ENCODE assay signal across 8 mouse cellular contexts in the genomic region with DNA sequence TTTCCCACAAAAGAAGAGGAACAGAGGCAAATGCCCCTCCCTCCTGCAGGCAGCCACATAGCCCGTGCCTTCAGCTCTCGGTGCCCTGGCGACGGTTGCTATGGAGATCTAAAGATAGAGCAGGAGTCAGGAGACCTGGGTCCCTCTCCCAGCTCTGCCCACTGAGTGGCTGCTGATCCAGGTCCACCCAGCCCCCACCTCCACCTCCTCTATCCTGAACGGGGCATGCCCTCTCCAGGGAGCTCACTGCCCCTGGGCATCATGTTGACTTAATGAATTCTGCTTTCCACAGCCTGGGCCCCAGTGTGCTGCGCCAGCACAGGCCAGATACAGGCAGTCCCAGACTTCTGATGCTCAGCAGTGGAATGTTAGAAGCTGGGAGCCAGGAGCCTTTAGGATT. TPM values are rescaled to one million over a fixed set of nuclear protein-coding genes. Genes with fewer than 3 reads are reported as not detected.
DNase-seq lines count a peak whose midpoint lies in the region; ATAC-seq lines count a peak whose summit lies in the region.
"Had no signal": no experiment of that assay in that cellular context is flagged by ENCODE, and none has a peak within 500 bp of the region (broad histone marks: within the 10 kb centered on the region; RNA-seq: fewer than 3 reads in every experiment).

No protein-coding gene starts in this region.

- no peaks in the 10 kb centered on the region for H3K9me3 ChIP-seq in embryonic facial prominence, embryonic 13.5 days
- H3K9me3 ChIP-seq in hindbrain, embryonic 16.5 days (ENCODE audit: control insufficient read depth, low read length) = no peaks in the 10 kb centered on the region
- H3K9me3 ChIP-seq in midbrain, embryonic 16.5 days (replicated peaks; ENCODE audit: control insufficient read depth, low read length, poor library complexity, severe bottlenecking) = no peaks in the 10 kb centered on the region
- H3K9me3 ChIP-seq: megakaryocyte, embryonic 14.5 days had no signal

- H3K4me1 ChIP-seq in embryonic facial prominence, embryonic 13.5 days = peaks cover 18% of the 10 kb centered on the region
- H3K4me1 ChIP-seq in hindbrain, embryonic 16.5 days (ENCODE audit: control insufficient read depth, insufficient read depth, low read depth, low read length) = peaks cover 13% of the 10 kb centered on the region
- peaks cover 14% of the 10 kb centered on the region for H3K4me1 ChIP-seq in midbrain, embryonic 16.5 days (ENCODE audit: control insufficient read depth, insufficient read depth, low read length)

- no peaks in the 10 kb centered on the region for H3K27me3 ChIP-seq in embryonic facial prominence, embryonic 13.5 days
- H3K27me3 ChIP-seq in hindbrain, embryonic 16.5 days (replicated peaks; ENCODE audit: control insufficient read depth, insufficient read depth, low read length) = no peaks in the 10 kb centered on the region
- no peaks in the 10 kb centered on the region for H3K27me3 ChIP-seq in midbrain, embryonic 16.5 days (ENCODE audit: control insufficient read depth, insufficient read depth, low read depth, low read length)

- no peak overlapping the region for H3K4me2 ChIP-seq in embryonic facial prominence, embryonic 13.5 days
- H3K4me2 ChIP-seq in hindbrain, embryonic 16.5 days (ENCODE audit: low read length) = no peak overlapping the region
- H3K4me2 ChIP-seq in midbrain, embryonic 16.5 days (ENCODE audit: low read length) = no peak overlapping the region; the same call in 1 of the 2 replicates

- DNase-seq in brain, adult 2 months (ENCODE audit: low read depth, low spot score) = peak; percentile 93
- peak; percentile 52 to 61 for DNase-seq in layer of hippocampus, postnatal 25 days (ENCODE audit: extremely low spot score in 1 of 2, low spot score in 1 of 2)
- DNase-seq in thymus, postnatal 10 days (ENCODE audit: low spot score in 2 of 2) = no peak

- H3K36me3 ChIP-seq in embryonic facial prominence, embryonic 13.5 days = no peaks in the 10 kb centered on the region
- no peaks in the 10 kb centered on the region for H3K36me3 ChIP-seq in hindbrain, embryonic 16.5 days (ENCODE audit: control insufficient read depth, insufficient read depth, low read length)
- no peaks in the 10 kb centered on the region for H3K36me3 ChIP-seq in midbrain, embryonic 16.5 days (ENCODE audit: control insufficient read depth, insufficient read depth, low read length)

- no peak overlapping the region for H3K9ac ChIP-seq in embryonic facial prominence, embryonic 13.5 days
- 0 out of 2 replicates have a peak overlapping the region, but pooled peaks have one; percentile 14 for H3K9ac ChIP-seq in hindbrain, embryonic 16.5 days (ENCODE audit: low read depth, low read length)
- H3K9ac ChIP-seq in midbrain, embryonic 16.5 days (ENCODE audit: low read depth, low read length) = no peak overlapping the region

- 9% methylated on average over 6 of the region's 6 CpGs for WGBS in embryonic facial prominence, embryonic 13.5 days
- WGBS in hindbrain, embryonic 16.5 days = 4% methylated on average over 6 of the region's 6 CpGs
- WGBS in midbrain, embryonic 16.5 days = 2% methylated on average over 6 of the region's 6 CpGs

- peak; percentile 57 for ATAC-seq in embryonic facial prominence, embryonic 13.5 days (ENCODE audit: insufficient number of reproducible peaks, insufficient read depth, low FRiP score, low TSS enrichment, low read depth)
- ATAC-seq in hindbrain, embryonic 16.5 days = peak; percentile 96
- ATAC-seq in midbrain, embryonic 16.5 days = peak; percentile 94
- no peak for ATAC-seq in inflammation-experienced regulatory T-cells, adult 6 months

- no peak overlapping the region for H3K4me3 ChIP-seq in embryonic facial prominence, embryonic 13.5 days
- no peak overlapping the region for H3K4me3 ChIP-seq in hindbrain, embryonic 16.5 days (ENCODE audit: low read length)
- H3K4me3 ChIP-seq in midbrain, embryonic 16.5 days (ENCODE audit: low read depth, low read length) = no peak overlapping the region
- H3K4me3 ChIP-seq: megakaryocyte, embryonic 14.5 days had no signal

- no peak overlapping the region for H3K27ac ChIP-seq in embryonic facial prominence, embryonic 13.5 days
- H3K27ac ChIP-seq in hindbrain, embryonic 16.5 days (ENCODE audit: low read depth, low read length) = peak overlapping the region; percentile 72
- peak overlapping the region; percentile 86 for H3K27ac ChIP-seq in midbrain, embryonic 16.5 days (ENCODE audit: low read length)

RNA-seq across cellular contexts. Expression of a gene that starts 11.8 kb away (rescaled TPM):
- not detected in 2 replicates for polyA plus RNA-seq in embryonic facial prominence, embryonic 13.5 days (2015; fragmentation: Nextera tagmentation; extraction: Ambion mirVana)
- polyA plus RNA-seq in hindbrain, embryonic 16.5 days (2015; fragmentation: Nextera tagmentation; extraction: Ambion mirVana) = 0.08 TPM in 1 of 2 replicates, not detected in the other
- total RNA-seq in layer of hippocampus, postnatal 25 days (2021) = not detected
- not detected in 2 replicates for polyA plus RNA-seq in midbrain, embryonic 16.5 days (2015; fragmentation: Nextera tagmentation; extraction: Ambion mirVana)
- not detected for polyA plus RNA-seq in inflammation-experienced regulatory T-cells, adult 6 months (2017; shearing (Covaris generic))

RNA-seq across cellular contexts. Expression of a gene that starts 18.1 kb away (rescaled TPM):
- polyA plus RNA-seq in embryonic facial prominence, embryonic 13.5 days (2015; fragmentation: Nextera tagmentation; extraction: Ambion mirVana) = 7.7 and 9.4 TPM in 2 replicates
- polyA plus RNA-seq in hindbrain, embryonic 16.5 days (2015; fragmentation: Nextera tagmentation; extraction: Ambion mirVana) = 4.4 and 4.7 TPM in 2 replicates
- total RNA-seq in layer of hippocampus, postnatal 25 days (2021) = 1 to 10 TPM; 5.8 to 6.6 TPM
- 4.1 and 7.2 TPM in 2 replicates for polyA plus RNA-seq in midbrain, embryonic 16.5 days (2015; fragmentation: Nextera tagmentation; extraction: Ambion mirVana)
- polyA plus RNA-seq in inflammation-experienced regulatory T-cells, adult 6 months (2017; shearing (Covaris generic)) = 10 to 100 TPM in 1 of 3 experiments, 1 to 10 TPM in 2; 5.4 to 10.4 (median 7.5) TPM

RNA-seq across cellular contexts. Expression of a gene that starts 18.2 kb away (rescaled TPM):
- 90.6 and 99.2 TPM in 2 replicates for polyA plus RNA-seq in embryonic facial prominence, embryonic 13.5 days (2015; fragmentation: Nextera tagmentation; extraction: Ambion mirVana)
- 83.2 and 86.8 TPM in 2 replicates for polyA plus RNA-seq in hindbrain, embryonic 16.5 days (2015; fragmentation: Nextera tagmentation; extraction: Ambion mirVana)
- 10 to 100 TPM; 58.7 to 60.6 TPM for total RNA-seq in layer of hippocampus, postnatal 25 days (2021)
- polyA plus RNA-seq in midbrain, embryonic 16.5 days (2015; fragmentation: Nextera tagmentation; extraction: Ambion mirVana) = 74.1 and 77.3 TPM in 2 replicates
- polyA plus RNA-seq in inflammation-experienced regulatory T-cells, adult 6 months (2017; shearing (Covaris generic)) = 10 to 100 TPM; 38.2 to 53.0 (median 44.6) TPM

Comparison
In these comparisons a context has a peak if more than half of its experiments do, and no peak if none do; other contexts are left out.
1. DNase-seq: peak in brain, adult 2 months (single experiment) and layer of hippocampus, postnatal 25 days (2 of 2); none in thymus, postnatal 10 days (0 of 2).